Mouse (Mus musculus) forebrain, embryonic 10.5 days (tissue): ENCODE results near the gene Pcdh9. TPM values are rescaled to one million over a fixed set of nuclear protein-coding genes. Genes with fewer than 3 reads are reported as not detected.

Source experiments
- DNase-seq: peaks from one replicate; pipeline ENCODE4 v3.0.0-alpha.2; 2017; ENCODE audit warnings: low spot score; ENCODE audit errors: extremely low spot score
- H3K27ac ChIP-seq: fragments of 300-500 bp; sonication (generic); 2 replicates; pipeline ENCODE4 v1.5.1; 2016; ENCODE audit warnings: mild to moderate bottlenecking
- H3K27me3 ChIP-seq: fragments of 300-500 bp; sonication (generic); 2 replicates; pipeline ENCODE4 v1.6.1; 2016; ENCODE audit warnings: mild to moderate bottlenecking; ENCODE audit not compliant: poor library complexity, severe bottlenecking
- H3K36me3 ChIP-seq: fragments of 300-500 bp; sonication (generic); replicated peaks from 2 replicates; pipeline ENCODE4 v1.6.1; 2016; ENCODE audit warnings: mild to moderate bottlenecking, moderate library complexity
- H3K4me1 ChIP-seq: fragments of 300-500 bp; sonication (generic); 2 replicates; pipeline ENCODE4 v1.6.1; 2016
- H3K4me3 ChIP-seq: fragments of 300-500 bp; sonication (generic); 2 replicates; pipeline ENCODE4 v1.5.1; 2016; ENCODE audit warnings: mild to moderate bottlenecking, moderate library complexity
- H3K9me3 ChIP-seq: fragments of 300-500 bp; sonication (generic); 2 replicates; pipeline ENCODE4 v1.6.1; 2016; ENCODE audit warnings: mild to moderate bottlenecking, moderate library complexity
- WGBS: fragments of 180-500 bp; shearing (Covaris S2); methylation state at CpG from one replicate; pipeline ENCODE4 v1.1.7; 2016; 5-methylcytosine and 5-hydroxymethylcytosine counted together
- polyA plus RNA-seq: library from polyadenylated mRNA; unstranded; fragments of >200 nt; fragmentation: Nextera tagmentation; extraction: Ambion mirVana; gene quantifications from 2 replicates; pipeline ENCODE4 v1.2.1, GENCODE M21; 2016

The Pcdh9 gene
- polyA plus RNA-seq, 1 experiment from 2014 or later = 30.5 TPM

- WGBS = 92% methylated on average over 3 of the region's 3 CpGs
- Histone ChIP-seq H3K4me1 (no peaks in the 10 kb centered on the region), H3K27ac (no peak overlapping the region), H3K9me3 (no peaks in the 10 kb centered on the region), H3K27me3 (no peaks in the 10 kb centered on the region), H3K4me3 (no peak overlapping the region), H3K36me3 (no peaks in the 10 kb centered on the region)
- no peak for DNase-seq
Observed at GRCm38 (mm10) chr14:93516679-93517078, 373.8 kb downstream of the Pcdh9 start.

GRCm38 (mm10) chr14:93506107-93506506 lies 384.4 kb downstream of the Pcdh9 start:
- Histone ChIP-seq H3K27me3 (no peaks in the 10 kb centered on the region), H3K9me3 (no peaks in the 10 kb centered on the region), H3K4me3 (no peak overlapping the region), H3K36me3 (no peaks in the 10 kb centered on the region), H3K27ac (no peak overlapping the region), H3K4me1 (no peaks in the 10 kb centered on the region)
- no peak for DNase-seq

- Histone ChIP-seq H3K36me3 (no peaks in the 10 kb centered on the region), H3K9me3 (no peaks in the 10 kb centered on the region), H3K27ac (no peak overlapping the region), H3K4me3 (no peak overlapping the region), H3K4me1 (peaks cover 11% of the 10 kb centered on the region), H3K27me3 (no peaks in the 10 kb centered on the region)
- 51% methylated on average over 13 of the region's 13 CpGs for WGBS
- no peak for DNase-seq
Observed at GRCm38 (mm10) chr14:93498813-93499690, 391.4 kb downstream of the Pcdh9 start.

DNA sequence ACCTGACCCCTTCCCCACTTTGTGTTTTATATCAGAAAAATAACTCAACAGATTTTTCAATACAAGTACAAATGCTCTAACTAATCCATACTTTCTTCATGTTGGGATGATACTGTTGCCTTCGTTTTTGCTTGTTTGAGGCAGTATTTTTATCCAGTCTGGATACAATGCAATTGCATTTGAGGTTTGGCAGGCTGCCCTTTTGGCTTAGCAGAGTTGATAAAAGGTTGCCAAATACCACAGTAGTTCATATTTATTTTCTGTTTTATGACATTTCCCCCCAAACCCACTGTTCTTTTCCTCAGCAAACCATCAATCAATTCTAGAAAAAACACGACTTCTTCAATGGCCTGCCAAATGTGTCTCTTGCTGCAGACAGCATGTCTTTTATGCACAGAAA lies 415.5 kb downstream of the Pcdh9 start:
- H3K27me3 ChIP-seq = no peaks in the 10 kb centered on the region
- no peaks in the 10 kb centered on the region for H3K36me3 ChIP-seq
- no peak overlapping the region for H3K27ac ChIP-seq
- WGBS = 89% methylated on average over 2 of the region's 2 CpGs
- no peaks in the 10 kb centered on the region for H3K4me1 ChIP-seq
- H3K4me3 ChIP-seq = no peak overlapping the region
- DNase-seq = no peak
- H3K9me3 ChIP-seq = no peaks in the 10 kb centered on the region

DNA sequence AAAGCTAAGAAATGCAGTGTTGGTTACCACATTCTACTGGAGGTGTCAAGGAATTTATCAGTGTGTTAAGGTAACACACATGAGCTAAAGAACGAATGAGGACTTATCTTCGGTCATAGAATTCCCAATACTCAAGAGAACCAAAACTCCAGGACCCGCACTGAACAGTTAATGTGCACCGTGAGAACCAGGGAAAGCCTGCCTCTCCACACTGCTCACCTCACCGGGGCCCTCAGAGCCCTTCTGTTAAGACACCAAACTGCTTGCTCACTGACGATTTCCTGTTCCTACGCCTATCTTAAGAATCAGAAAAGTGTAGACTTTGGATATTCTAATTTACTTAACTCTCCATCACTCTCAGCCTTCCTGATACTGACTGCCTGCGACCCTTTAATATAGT lies 418.0 kb downstream of the Pcdh9 start:
- Histone ChIP-seq H3K36me3 (no peaks in the 10 kb centered on the region), H3K27ac (no peak overlapping the region), H3K27me3 (no peaks in the 10 kb centered on the region), H3K4me1 (no peaks in the 10 kb centered on the region), H3K4me3 (no peak overlapping the region), H3K9me3 (no peaks in the 10 kb centered on the region)
- 90% methylated on average over 8 of the region's 8 CpGs for WGBS
- DNase-seq = no peak

- no peak overlapping the region for H3K27ac ChIP-seq
- no peaks in the 10 kb centered on the region for H3K36me3 ChIP-seq
- H3K4me1 ChIP-seq = no peaks in the 10 kb centered on the region
- DNase-seq = no peak
- no peaks in the 10 kb centered on the region for H3K27me3 ChIP-seq
- no peak overlapping the region for H3K4me3 ChIP-seq
- WGBS = 91% methylated on average over 4 of the region's 4 CpGs
- H3K9me3 ChIP-seq = no peaks in the 10 kb centered on the region
Observed at GRCm38 (mm10) chr14:93463360-93463892, 427.1 kb downstream of the Pcdh9 start.

DNA sequence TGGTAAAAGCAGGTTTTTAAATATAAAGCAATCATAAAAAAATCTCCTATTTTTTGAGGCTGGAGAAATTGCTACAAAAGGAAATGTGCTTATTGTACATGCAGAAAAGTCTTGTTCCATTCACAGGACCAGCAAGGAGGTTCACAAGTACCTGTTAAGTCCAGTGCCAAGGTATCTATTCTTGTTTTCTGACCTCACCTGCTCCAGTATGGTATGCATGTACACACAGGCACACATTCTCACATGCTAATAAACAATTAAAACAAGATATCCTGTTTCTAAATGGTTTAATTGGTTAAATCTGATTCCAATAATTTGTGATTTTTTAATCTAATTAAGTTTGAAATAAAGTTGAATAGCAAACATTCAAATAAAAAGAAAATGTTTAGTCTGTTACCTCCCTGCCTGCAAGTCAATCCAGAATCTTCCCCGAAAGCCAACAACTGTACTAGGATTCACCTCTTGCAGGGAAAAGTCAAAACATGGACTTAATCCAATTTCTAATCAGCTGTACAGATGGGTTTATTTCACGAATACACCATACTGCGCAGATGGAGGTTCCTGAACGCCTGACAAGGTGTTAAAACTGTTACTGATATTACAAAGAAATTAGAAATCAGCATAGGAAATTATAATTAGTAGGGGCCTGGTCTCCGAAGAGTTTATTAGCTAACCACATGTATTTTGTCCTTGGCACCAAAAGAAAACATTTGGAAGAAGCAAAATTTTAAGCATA lies 439.4 kb downstream of the Pcdh9 start:
- Histone ChIP-seq H3K4me3 (no peak overlapping the region), H3K27me3 (no peaks in the 10 kb centered on the region), H3K4me1 (no peaks in the 10 kb centered on the region), H3K36me3 (no peaks in the 10 kb centered on the region), H3K9me3 (no peaks in the 10 kb centered on the region), H3K27ac (no peak overlapping the region)
- DNase-seq = no peak
- 94% methylated on average over 5 of the region's 5 CpGs for WGBS

- 72% methylated on average over 2 of the region's 2 CpGs for WGBS
- H3K36me3 ChIP-seq = no peaks in the 10 kb centered on the region
- peaks cover 3% of the 10 kb centered on the region; the same call in 1 of the 2 replicates for H3K4me1 ChIP-seq
- H3K27ac ChIP-seq = no peak overlapping the region
- H3K27me3 ChIP-seq = no peaks in the 10 kb centered on the region
- DNase-seq = no peak
- H3K4me3 ChIP-seq = no peak overlapping the region
- no peaks in the 10 kb centered on the region for H3K9me3 ChIP-seq
Observed at GRCm38 (mm10) chr14:93441852-93442251, 448.6 kb downstream of the Pcdh9 start.

DNA sequence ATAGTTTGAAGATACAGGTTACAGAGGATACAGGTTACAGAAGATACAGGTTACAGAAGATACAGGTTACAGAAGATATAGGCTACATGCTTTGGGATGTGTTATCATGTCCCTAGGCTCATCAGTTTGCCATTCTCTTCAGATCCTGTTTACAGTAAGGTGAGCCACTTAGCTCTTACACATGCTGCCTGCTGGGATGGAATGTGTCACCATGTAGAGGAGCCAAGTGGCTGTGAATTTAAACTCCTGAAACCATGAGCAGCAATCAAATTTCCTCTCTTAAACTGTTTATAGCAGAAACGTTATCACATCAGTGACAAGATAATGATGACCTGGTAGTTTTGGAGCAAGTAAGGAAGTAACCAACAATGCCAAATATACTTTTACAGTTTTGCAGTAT lies 453.3 kb downstream of the Pcdh9 start:
- H3K36me3 ChIP-seq = no peaks in the 10 kb centered on the region
- no peak overlapping the region for H3K27ac ChIP-seq
- H3K9me3 ChIP-seq = no peaks in the 10 kb centered on the region
- H3K27me3 ChIP-seq = no peaks in the 10 kb centered on the region
- DNase-seq = no peak
- no peak overlapping the region for H3K4me3 ChIP-seq
- H3K4me1 ChIP-seq = peaks cover 3% of the 10 kb centered on the region; the same call in 1 of the 2 replicates
- WGBS = 83% methylated on average over 1 of the region's 1 CpGs

DNA sequence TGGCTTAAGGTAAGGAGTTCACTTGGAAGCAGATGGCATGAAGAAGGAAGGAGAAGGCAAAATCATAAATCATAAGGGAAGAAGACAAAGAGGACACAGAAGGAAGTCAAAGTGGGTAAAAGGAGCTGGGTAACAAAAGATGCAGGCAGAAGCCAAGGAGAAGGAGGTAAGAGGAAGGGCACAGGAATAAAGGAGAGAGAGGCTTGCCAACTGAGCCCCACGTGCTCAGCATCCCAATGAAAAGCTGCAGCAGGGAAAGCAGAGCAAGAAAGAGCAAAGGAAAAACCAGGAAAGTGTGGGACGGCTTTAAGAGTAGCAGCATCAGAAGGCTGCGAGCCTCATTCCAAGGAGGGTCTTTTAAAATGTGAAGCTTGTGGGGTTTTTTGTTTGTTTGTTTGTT lies 473.7 kb downstream of the Pcdh9 start:
- WGBS = 61% methylated on average over 3 of the region's 3 CpGs
- 0 out of 2 replicates have a peak, but pooled peaks cover 4% of the 10 kb centered on the region for H3K4me1 ChIP-seq
- no peak for DNase-seq

GRCm38 (mm10) chr14:93415496-93415895 lies 475.0 kb downstream of the Pcdh9 start:
- Histone ChIP-seq H3K36me3 (no peaks in the 10 kb centered on the region), H3K27ac (no peak overlapping the region), H3K27me3 (no peaks in the 10 kb centered on the region), H3K4me3 (no peak overlapping the region), H3K4me1 (0 out of 2 replicates have a peak, but pooled peaks cover 4% of the 10 kb centered on the region), H3K9me3 (no peaks in the 10 kb centered on the region)
- DNase-seq = no peak
- WGBS = 88% methylated on average over 2 of the region's 2 CpGs

More for the DNA sequence above, 473.7 kb downstream of the Pcdh9 start:
- H3K27me3 ChIP-seq = no peaks in the 10 kb centered on the region
- H3K36me3 ChIP-seq = no peaks in the 10 kb centered on the region
- H3K4me3 ChIP-seq = no peak overlapping the region
- H3K27ac ChIP-seq = no peak overlapping the region
- no peaks in the 10 kb centered on the region for H3K9me3 ChIP-seq

DNA sequence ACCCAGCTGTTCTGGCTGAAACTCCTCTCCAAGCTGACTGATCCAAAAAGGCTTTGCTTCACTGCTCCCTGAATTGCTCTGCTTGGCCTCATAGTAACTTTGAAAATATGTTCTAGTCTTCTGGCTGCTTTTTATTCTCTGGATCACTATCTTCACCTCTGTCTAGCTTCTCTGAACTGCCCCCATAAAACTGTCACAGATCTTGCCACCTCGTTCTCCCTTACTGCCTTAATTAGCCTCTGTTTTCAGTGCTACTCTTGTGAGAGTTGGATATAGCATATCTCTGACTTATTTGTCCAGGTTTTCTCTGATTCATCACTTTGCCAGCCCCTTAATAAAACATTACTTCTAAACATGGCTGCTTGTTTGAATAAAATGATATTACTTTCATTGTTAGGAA lies 481.2 kb downstream of the Pcdh9 start:
- no peak overlapping the region for H3K4me3 ChIP-seq
- no peaks in the 10 kb centered on the region for H3K9me3 ChIP-seq
- WGBS = 87% methylated on average over 1 of the region's 1 CpGs
- no peaks in the 10 kb centered on the region for H3K27me3 ChIP-seq
- no peak overlapping the region for H3K27ac ChIP-seq
- H3K4me1 ChIP-seq = no peaks in the 10 kb centered on the region
- DNase-seq = no peak
- H3K36me3 ChIP-seq = no peaks in the 10 kb centered on the region

DNA sequence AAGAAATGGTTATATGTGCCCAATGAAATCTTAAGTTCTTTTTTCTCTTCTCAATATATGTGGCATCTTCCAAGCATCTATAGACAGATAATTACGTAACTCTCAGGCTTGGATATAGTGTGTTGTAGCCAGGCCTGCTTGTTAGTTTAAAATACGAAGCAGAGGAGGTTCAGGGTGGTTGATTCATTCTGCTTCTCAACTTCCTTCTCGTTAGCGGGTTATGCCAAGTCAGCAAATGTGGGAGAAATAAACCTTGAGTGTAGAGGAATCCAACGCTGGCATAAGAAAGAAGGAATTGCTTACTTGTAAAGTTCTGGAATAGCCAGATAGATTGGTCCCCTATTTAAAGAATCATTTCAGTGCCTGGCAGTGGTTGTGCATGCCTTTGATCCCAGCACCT lies 482.7 kb downstream of the Pcdh9 start:
- Histone ChIP-seq H3K27ac (no peak overlapping the region), H3K27me3 (no peaks in the 10 kb centered on the region), H3K36me3 (no peaks in the 10 kb centered on the region), H3K4me1 (no peaks in the 10 kb centered on the region), H3K9me3 (no peaks in the 10 kb centered on the region), H3K4me3 (no peak overlapping the region)
- WGBS = 88% methylated on average over 5 of the region's 5 CpGs
- DNase-seq = no peak
